Mouse (Mus musculus): Measurements from ENCODE around the gene Tank. TPM values are rescaled to one million over a fixed set of nuclear protein-coding genes. Genes with fewer than 3 reads are reported as not detected.

Tank gene
- polyA plus RNA-seq, 1 experiment from 2014 or later, result 28.4 TPM

DNA sequence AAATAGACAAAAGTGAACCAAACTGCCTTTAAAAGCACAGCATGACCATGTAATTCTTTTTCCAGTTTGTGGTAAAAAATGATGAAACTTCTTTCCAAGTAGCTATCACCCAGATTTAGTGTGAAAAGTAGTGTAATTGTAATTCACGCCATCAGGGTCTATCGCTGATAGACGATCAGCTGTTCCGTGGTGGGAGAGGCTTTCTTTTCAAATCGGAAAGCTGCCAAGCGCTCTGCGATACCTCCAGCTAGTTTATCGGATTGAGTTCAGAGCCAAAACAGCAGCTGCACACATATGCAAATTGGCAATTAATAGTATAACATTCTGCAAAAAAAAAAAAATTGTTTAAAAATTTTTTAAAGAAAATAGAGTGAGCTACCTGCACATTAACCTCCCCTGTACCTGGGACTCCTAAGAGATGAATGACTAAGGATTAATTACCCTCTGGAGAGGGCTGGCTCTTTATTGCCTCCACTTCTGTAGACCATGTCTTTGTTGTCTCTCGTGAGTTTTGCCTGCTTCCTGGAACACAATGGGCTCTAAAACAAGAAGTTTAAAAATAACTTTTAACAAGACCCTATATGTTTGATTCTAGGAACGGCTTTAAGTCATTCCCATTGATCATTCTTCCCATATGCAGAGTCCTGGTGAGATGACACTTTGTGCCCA, 85.3 kb downstream of the Tank start:
- no peaks in the 10 kb centered on the region for H3K9me3 ChIP-seq
- no peak overlapping the region for H3K27ac ChIP-seq
- H3K9ac ChIP-seq, result no peak overlapping the region
- H3K4me1 ChIP-seq, result no peaks in the 10 kb centered on the region
- 73% methylated on average over 10 of the region's 10 CpGs for WGBS
- H3K36me3 ChIP-seq, result no peaks in the 10 kb centered on the region
- no peak for ATAC-seq (ENCODE audit: low FRiP score, low read depth)
- H3K4me2 ChIP-seq (replicated peaks), result no peak overlapping the region
- no peak overlapping the region for H3K4me3 ChIP-seq
- H3K27me3 ChIP-seq, result no peaks in the 10 kb centered on the region

DNA sequence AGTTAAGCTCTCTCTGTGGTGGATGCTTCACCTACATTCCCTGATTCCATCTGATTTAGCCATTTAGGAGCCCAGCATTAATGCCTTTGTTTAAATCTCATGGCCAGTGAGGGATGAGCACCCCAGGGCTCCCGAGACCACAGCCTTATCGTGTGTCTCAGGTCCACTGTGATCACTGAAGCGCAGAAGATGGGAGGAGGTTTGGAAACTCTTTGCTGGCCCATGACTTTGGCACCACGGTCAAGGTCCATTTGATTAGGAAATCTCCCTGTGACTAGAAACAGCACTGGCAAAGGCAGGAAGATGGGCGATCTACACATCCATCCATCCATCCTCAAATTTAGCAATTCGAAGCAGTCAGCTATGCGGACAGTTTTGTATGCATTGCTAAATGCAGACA, 89.0 kb downstream of the Tank start:
- Histone ChIP-seq H3K4me2 (replicated peaks) (no peak overlapping the region), H3K9me3 (no peaks in the 10 kb centered on the region), H3K4me3 (no peak overlapping the region), H3K9ac (no peak overlapping the region), H3K36me3 (no peaks in the 10 kb centered on the region), H3K4me1 (no peaks in the 10 kb centered on the region), H3K27ac (no peak overlapping the region), H3K27me3 (no peaks in the 10 kb centered on the region)
- WGBS, result 91% methylated on average over 7 of the region's 7 CpGs
- ATAC-seq (ENCODE audit: low FRiP score, low read depth), result no peak

DNA sequence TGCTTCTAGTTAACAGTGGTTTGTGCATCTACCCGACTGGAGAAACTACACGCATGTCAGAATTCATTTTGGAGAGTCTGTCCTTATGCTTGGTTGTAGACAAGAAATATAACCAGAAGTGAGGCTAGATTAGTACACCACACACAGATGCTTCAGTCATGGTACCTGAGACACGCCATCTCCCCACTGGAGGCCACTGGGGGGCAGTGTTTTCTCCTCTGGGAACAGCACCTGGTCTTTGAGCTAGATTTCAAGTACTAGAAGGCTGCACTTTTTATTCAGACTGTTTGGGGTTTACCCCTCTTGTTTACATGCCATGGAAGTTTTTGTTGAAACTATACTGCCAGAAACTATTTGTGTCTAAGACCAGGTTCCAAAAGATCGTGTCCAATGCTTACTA, 89.9 kb downstream of the Tank start:
- H3K27me3 ChIP-seq, result no peaks in the 10 kb centered on the region
- H3K36me3 ChIP-seq, result no peaks in the 10 kb centered on the region
- ATAC-seq (ENCODE audit: low FRiP score, low read depth), result no peak
- no peak overlapping the region for H3K9ac ChIP-seq
- H3K4me1 ChIP-seq, result no peaks in the 10 kb centered on the region
- H3K4me3 ChIP-seq, result no peak overlapping the region
- H3K4me2 ChIP-seq (replicated peaks), result no peak overlapping the region
- H3K9me3 ChIP-seq, result no peaks in the 10 kb centered on the region
- H3K27ac ChIP-seq, result no peak overlapping the region
- 27% methylated on average over 4 of the region's 4 CpGs for WGBS

DNA sequence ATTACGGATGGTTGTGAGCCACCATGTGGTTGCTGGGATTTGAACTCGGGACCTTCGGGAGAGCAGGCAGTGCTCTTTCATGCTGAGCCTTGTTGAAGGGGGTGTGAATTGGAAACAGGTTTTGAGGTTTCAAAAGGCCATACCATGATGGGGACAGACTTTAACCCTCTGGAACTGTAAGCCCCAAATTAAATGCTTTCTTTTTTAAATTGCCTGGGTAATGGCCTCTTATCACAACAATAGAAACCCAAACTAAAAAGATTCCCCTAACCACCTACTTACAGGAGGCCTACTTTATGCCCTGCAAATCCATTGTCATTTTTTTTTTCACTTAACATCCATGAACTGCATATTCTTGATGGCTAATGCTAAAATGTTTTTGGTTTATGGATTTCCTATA, 96.2 kb downstream of the Tank start:
- Histone ChIP-seq H3K27me3 (no peaks in the 10 kb centered on the region), H3K4me2 (replicated peaks) (no peak overlapping the region), H3K9me3 (no peaks in the 10 kb centered on the region), H3K9ac (no peak overlapping the region), H3K36me3 (no peaks in the 10 kb centered on the region), H3K27ac (no peak overlapping the region), H3K4me1 (no peaks in the 10 kb centered on the region), H3K4me3 (no peak overlapping the region)
- WGBS, result 83% methylated on average over 3 of the region's 3 CpGs
- ATAC-seq (ENCODE audit: low FRiP score, low read depth), result no peak

DNA sequence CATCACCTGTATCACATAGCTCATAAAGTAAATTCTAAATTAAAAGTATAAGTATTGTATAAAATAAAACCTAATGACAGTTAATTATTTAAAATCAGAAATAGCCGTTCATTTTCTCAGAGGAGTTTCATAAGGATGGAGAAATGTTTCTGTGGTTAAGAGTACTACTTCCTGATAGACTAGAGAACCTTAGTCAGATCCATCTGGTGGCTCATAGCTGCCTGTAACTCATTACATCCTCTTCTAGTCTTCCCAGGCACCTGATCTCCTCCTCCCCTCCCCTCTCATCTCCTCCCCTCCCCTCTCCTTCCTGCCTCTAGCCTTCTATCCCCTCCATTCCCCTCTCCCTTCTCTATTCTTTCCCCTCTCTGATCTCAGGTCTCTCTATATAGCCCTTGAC, 103.2 kb downstream of the Tank start:
- 82% methylated on average over 1 of the region's 1 CpGs for WGBS
- Histone ChIP-seq H3K4me2 (replicated peaks) (no peak overlapping the region), H3K9me3 (no peaks in the 10 kb centered on the region), H3K36me3 (no peaks in the 10 kb centered on the region), H3K27me3 (no peaks in the 10 kb centered on the region), H3K27ac (no peak overlapping the region), H3K4me1 (no peaks in the 10 kb centered on the region), H3K9ac (no peak overlapping the region), H3K4me3 (no peak overlapping the region)
- ATAC-seq (ENCODE audit: low FRiP score, low read depth), result no peak

DNA sequence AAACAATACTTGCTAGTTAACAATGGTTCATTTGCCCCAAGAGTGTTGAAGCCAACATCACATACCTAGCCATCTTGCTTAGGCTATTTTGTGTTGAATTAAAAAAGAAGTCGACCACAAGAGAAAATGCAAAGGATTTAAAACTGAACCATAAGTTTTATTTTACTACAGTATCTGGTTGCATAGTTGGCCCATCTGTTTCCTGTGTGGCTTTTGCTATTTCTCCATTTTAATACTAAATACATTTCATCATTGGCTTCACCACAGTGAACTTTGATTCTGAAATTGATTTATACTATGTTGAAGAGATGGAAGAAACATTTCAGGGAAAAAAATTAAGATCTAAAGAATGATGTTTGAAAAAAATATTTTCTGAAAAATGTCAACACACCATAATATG, 108.1 kb downstream of the Tank start:
- no peak overlapping the region for H3K4me3 ChIP-seq
- no peak overlapping the region for H3K4me2 ChIP-seq (replicated peaks)
- no peaks in the 10 kb centered on the region for H3K9me3 ChIP-seq
- H3K9ac ChIP-seq, result no peak overlapping the region
- H3K27ac ChIP-seq, result no peak overlapping the region
- 59% methylated on average over 1 of the region's 1 CpGs for WGBS
- H3K36me3 ChIP-seq, result no peaks in the 10 kb centered on the region
- H3K27me3 ChIP-seq, result no peaks in the 10 kb centered on the region
- H3K4me1 ChIP-seq, result no peaks in the 10 kb centered on the region
- ATAC-seq (ENCODE audit: low FRiP score, low read depth), result no peak

DNA sequence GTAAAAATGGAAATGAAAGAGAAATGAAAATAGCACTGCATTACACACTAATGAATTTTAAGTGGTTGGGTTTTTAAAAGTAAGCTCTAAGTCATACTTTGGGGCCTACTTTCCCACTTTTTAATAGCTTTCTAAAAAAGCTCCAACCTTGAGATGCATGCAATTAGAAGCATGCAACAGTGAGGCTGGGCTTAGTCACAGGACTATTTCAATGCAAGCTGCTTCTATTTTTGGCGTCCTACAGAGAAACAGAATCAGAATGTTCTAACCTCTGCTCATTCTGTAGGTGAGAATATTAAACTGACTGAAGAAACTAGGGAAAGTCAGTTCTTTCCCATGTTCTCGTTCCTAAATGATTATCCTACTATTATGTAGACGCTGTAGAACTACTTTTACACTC, 110.7 kb downstream of the Tank start:
- Histone ChIP-seq H3K9ac (no peak overlapping the region), H3K27me3 (no peaks in the 10 kb centered on the region), H3K27ac (no peak overlapping the region), H3K36me3 (no peaks in the 10 kb centered on the region), H3K9me3 (no peaks in the 10 kb centered on the region), H3K4me2 (replicated peaks) (no peak overlapping the region), H3K4me3 (no peak overlapping the region), H3K4me1 (no peaks in the 10 kb centered on the region)
- ATAC-seq (ENCODE audit: low FRiP score, low read depth), result no peak
- WGBS, result 84% methylated on average over 3 of the region's 3 CpGs

Other genes starting within 250 kb of the Tank start
- gene Psmd14, start 133.1 kb downstream of the Tank start, polyA plus RNA-seq (2015; fragmentation: Nextera tagmentation; extraction: Ambion mirVana), result 184 and 190 TPM in 2 replicates
- 0.18 and 0.28 TPM in 2 replicates for gene Tbr1, start 224.3 kb downstream of the Tank start, polyA plus RNA-seq (2015; fragmentation: Nextera tagmentation; extraction: Ambion mirVana)

Measured in limb, embryonic 13.5 days (tissue).